Mouse (Mus musculus): ENCODE results near the gene Pam16. TPM values are rescaled to one million over a fixed set of nuclear protein-coding genes. Genes with fewer than 3 reads are reported as not detected.
A peak's percentile ranks its signal among the peaks of the same experiment; 100 is the strongest.

Gene Pam16
- polyA plus RNA-seq, 1 experiment from 2014 or later, result 169 TPM

DNA sequence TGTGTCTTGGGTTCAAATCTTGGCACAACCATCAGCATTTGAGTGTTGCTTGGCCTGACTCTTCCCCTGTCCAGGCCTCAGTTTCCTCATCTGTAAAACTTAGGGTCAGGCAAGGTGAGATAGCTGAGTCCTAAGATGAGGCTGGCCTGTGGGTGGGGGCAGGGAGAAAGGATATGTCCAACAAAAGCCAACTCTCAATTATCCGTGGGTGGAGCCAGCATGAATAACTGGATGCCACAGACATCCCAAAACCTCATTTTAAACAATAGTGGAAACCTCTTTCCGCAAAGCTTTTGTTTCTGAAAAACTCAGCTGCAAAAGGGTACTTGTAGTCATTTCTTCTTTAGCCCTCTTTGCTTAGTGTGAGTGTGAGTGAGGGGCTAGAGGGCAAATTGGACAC, 28.0 kb downstream of the Pam16 start:
- 23% methylated on average over 2 of the region's 2 CpGs for WGBS
- Histone ChIP-seq H3K4me3 (peak overlapping the region; percentile 87), H3K9ac (peak overlapping the region; percentile 98), H3K4me1 (replicated peaks) (peaks cover 89% of the 10 kb centered on the region), H3K36me3 (no peaks in the 10 kb centered on the region), H3K9me3 (no peaks in the 10 kb centered on the region), H3K4me2 (peak overlapping the region; percentile 97), H3K27ac (replicated peaks) (peak overlapping the region; percentile 97), H3K27me3 (no peaks in the 10 kb centered on the region)
- ATAC-seq (ENCODE audit: low read depth), result no peak

GRCm38 (mm10) chr16:4596141-4596728, 28.6 kb downstream of the Pam16 start:
- Histone ChIP-seq H3K4me1 (replicated peaks) (peaks cover 86% of the 10 kb centered on the region), H3K9me3 (no peaks in the 10 kb centered on the region), H3K4me2 (peak overlapping the region; percentile 97), H3K27ac (replicated peaks) (peak overlapping the region; percentile 97), H3K4me3 (peak overlapping the region; percentile 87), H3K9ac (peak overlapping the region; percentile 98), H3K27me3 (no peaks in the 10 kb centered on the region), H3K36me3 (no peaks in the 10 kb centered on the region)
- 0 out of 2 replicates have a peak, but pooled peaks have one; percentile 12 for ATAC-seq (ENCODE audit: low read depth)
- WGBS, result 4% methylated on average over 3 of the region's 3 CpGs

DNA sequence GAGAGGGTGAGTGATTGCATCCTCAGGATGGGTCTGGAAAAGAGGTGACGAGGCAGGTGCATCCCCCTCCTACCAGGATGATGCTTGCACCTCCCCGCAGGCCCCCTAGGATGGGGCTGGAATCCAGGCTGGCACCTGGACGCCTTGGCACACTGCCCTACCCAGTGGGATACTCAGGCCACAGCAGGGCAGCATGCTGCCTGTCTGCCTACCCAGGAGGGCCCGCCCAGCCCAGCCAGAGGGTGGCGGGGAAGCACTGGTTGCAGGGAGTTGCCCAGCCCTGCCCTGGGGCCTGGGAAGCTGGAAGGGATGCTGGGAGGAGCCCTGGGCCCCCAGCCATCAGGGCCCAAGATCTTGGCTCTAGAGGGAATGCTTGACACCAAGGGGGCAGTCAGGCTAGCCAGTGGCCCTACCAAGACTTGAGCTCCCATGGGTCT, 29.2 kb downstream of the Pam16 start:
- Histone ChIP-seq H3K4me1 (replicated peaks) (peaks cover 79% of the 10 kb centered on the region), H3K9ac (peak overlapping the region; percentile 98), H3K36me3 (peaks cover 6% of the 10 kb centered on the region), H3K27me3 (no peaks in the 10 kb centered on the region), H3K4me3 (peak overlapping the region; percentile 87), H3K4me2 (peak overlapping the region; percentile 97), H3K27ac (replicated peaks) (peak overlapping the region; percentile 97), H3K9me3 (no peaks in the 10 kb centered on the region)
- peak; percentile 17 for ATAC-seq (ENCODE audit: low read depth)
- 4% methylated on average over 5 of the region's 5 CpGs for WGBS

DNA sequence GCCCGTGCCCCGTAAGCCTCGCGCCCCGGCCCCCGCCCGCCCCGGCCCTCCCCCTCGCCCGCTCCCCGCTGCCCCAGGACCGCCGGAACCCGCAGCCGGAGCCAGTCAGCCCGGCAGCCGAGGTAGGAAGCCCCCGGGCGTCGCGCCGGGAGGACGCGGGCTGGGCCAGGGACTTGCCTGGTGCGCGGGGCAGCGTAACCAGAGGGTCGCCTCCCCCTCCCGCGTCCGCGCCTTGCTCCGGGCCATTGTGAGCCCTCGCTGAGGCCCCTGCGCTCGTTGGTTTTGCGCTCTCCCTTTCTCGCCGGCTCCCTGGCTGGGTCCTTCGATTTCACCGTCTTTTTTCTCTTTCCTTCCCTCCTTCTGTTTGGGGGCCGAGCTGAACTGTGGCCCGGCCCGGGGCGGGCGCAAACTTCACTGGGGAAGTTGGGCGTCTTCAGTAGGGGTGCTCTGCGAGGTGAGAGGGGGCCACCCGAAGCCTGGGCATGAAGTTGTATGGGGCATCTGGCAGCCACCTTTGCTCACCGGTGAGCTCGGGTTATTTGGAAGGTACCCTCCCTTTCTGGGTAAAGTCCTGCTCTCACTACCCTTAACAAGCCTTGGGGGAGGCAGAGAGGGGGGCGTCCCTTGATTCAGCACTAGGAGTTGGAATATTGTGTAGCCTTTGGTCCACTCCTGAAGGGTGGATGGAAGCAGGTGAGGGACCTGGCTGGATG, 29.8 kb downstream of the Pam16 start:
- Histone ChIP-seq H3K9ac (peak overlapping the region; percentile 98), H3K36me3 (peaks cover 9% of the 10 kb centered on the region), H3K4me2 (peak overlapping the region; percentile 97), H3K27me3 (no peaks in the 10 kb centered on the region), H3K4me1 (replicated peaks) (peaks cover 73% of the 10 kb centered on the region), H3K9me3 (no peaks in the 10 kb centered on the region), H3K27ac (replicated peaks) (peak overlapping the region; percentile 97), H3K4me3 (peak overlapping the region; percentile 87)
- WGBS, result 1% methylated on average over 35 of the region's 52 CpGs
- peak; percentile 52 for ATAC-seq (ENCODE audit: low read depth)

DNA sequence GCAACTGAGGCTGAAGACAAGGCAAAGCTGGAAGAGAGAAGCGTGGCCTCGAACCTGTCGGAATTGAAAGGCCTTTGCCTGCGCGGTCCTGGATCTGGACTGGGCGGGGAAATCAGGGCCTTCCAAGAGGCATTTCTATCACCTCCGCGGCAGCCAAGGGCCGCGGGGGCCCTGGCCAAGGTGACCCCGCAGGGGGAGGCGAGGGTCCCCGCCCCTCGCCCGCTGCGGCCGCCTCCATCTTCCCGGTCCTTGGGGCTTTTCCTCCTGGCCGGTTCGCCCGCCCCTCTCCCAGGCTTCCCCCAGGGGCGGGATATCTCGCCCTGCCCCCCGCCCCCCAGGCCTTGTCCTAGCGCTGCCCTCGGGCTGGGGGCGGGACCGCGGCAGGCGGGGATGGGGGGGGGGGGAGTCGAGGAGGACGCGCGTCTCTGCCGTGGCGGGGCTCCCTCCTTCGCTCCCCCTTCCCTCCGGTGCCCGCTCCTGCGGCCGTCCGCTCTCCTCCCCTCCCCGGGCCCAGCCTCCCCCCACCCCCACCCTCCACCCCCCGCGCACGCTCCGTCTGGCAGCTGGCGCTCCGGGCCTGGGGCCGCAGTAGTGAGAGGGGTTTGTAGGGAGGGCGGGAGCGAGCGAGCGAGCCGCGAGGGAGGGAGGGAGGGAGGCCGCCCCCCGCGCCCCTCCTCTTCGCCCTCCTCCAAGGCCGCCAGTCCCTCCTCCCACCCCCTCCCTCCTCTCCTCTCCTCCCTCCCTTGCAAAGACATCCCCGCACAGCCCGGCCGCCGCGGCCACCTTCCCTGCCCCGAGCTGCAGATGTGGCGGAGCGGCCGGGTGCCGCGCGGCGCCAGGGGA, 30.6 kb downstream of the Pam16 start, which contains the start of gene Glis2:
Gene Glis2 (plus strand): TSS at position 743 of the 843 bp plus-strand sequence.
- peaks cover 9% of the 10 kb centered on the region for H3K36me3 ChIP-seq
- peaks cover 65% of the 10 kb centered on the region for H3K4me1 ChIP-seq (replicated peaks)
- peak within 1 kb of the TSS; percentile 98 for H3K9ac ChIP-seq
- peak within 1 kb of the TSS; percentile 87 for H3K4me3 ChIP-seq
- no peaks in the 10 kb centered on the region for H3K27me3 ChIP-seq
- no peaks in the 10 kb centered on the region for H3K9me3 ChIP-seq
- H3K27ac ChIP-seq (replicated peaks), result peak within 1 kb of the TSS; percentile 97
- H3K4me2 ChIP-seq, result peak within 1 kb of the TSS; percentile 97
- ATAC-seq (ENCODE audit: low read depth), result peak; percentile 85
- 0% methylated on average over 21 of the region's 74 CpGs for WGBS

DNA sequence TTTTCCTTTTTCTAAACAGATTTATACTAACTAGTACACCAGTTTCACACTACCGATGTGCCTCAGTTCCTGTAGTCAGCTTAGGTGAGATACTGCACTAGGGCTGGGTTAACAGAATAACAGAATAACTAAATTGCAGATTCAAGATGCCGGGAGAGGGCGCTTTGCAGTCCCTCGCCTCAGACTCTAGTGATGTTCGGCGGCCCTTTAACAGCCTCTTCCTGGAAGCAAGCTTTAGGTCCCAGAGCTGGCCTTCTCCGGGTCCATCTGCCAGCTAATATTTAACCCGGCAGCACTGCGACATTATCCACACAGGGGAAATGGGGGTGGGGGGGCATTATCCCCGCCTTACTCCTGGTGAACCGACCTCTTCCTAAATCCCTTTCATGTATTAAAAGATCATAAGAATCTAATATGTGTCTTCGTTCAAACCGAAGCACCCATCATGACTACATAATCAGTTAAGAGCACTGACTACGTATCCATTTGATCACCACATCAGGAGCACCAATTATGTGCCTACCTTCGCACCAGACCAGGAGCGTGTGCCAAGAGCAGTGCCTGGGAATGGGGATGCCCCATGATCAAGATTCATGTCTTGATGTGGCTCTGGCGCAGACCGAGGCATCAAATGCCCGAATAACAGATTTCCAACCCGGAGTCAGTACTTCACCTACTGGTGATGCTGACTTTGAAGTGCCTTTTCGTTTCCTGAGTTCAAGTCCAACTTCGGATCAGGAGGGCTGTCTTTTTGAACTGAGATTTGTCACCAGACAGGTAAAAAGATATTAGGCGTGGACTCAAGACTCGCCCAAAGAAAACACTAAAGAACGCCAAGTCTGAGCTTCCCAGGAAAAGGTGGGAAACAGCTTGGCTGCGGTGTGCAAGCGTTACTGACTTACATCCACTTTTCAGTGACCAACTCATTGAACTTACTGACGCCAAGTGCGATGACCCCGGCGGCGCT, 31.6 kb downstream of the Pam16 start:
- 12% methylated on average over 32 of the region's 32 CpGs for WGBS
- no peak for ATAC-seq (ENCODE audit: low read depth)

GRCm38 (mm10) chr16:4590236-4590635, 34.6 kb downstream of the Pam16 start:
- Histone ChIP-seq H3K4me3 (no peak overlapping the region), H3K4me2 (no peak overlapping the region), H3K9ac (no peak overlapping the region), H3K27ac (replicated peaks) (no peak overlapping the region), H3K27me3 (no peaks in the 10 kb centered on the region), H3K9me3 (no peaks in the 10 kb centered on the region), H3K36me3 (peaks cover 9% of the 10 kb centered on the region), H3K4me1 (replicated peaks) (peaks cover 42% of the 10 kb centered on the region)
- WGBS, result 96% methylated on average over 9 of the region's 9 CpGs
- no peak for ATAC-seq (ENCODE audit: low read depth)

More for the DNA sequence above, 31.6 kb downstream of the Pam16 start:
- H3K27me3 ChIP-seq, result no peaks in the 10 kb centered on the region
- H3K36me3 ChIP-seq, result peaks cover 9% of the 10 kb centered on the region
- H3K4me2 ChIP-seq, result peak overlapping the region; percentile 97
- peak overlapping the region; percentile 98 for H3K9ac ChIP-seq
- peak overlapping the region; percentile 97 for H3K27ac ChIP-seq (replicated peaks)
- H3K4me3 ChIP-seq, result peak overlapping the region; percentile 87
- peaks cover 55% of the 10 kb centered on the region for H3K4me1 ChIP-seq (replicated peaks)
- H3K9me3 ChIP-seq, result no peaks in the 10 kb centered on the region

DNA sequence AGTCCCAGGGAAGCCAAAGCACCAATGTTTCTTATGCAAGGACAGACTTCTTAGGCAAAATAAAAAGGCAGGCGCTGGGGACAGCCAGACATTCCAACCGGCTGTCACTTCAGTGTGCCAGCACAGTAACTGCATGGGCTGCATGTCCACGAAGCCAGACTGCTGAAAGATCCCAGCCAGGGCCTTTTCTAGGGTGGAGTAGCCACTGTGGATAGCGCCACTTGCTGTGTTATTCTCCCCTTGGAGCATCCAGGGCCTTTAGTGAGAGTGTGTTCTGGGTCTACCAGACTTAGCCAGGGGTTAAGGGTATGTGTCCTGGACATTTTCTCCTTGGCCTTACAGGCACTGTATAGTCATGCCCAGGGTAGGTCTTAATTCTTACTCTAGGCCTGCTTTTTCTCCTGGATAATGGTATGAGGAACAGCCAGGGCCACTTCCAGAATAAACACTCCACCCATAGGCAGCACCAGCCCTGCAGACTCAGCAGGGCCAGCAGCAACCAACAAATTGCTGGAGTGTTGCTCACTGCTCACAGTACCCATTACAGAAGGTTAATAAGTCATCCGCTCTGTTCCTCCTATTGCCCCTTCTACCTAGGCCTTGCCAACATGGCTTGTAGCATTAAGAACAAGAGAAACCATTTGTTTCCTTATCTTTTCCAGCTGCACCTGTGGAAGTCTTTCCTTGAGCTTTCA, 37.1 kb downstream of the Pam16 start:
- Histone ChIP-seq H3K9me3 (no peaks in the 10 kb centered on the region), H3K4me2 (peak overlapping the region; percentile 66), H3K4me1 (replicated peaks) (peaks cover 26% of the 10 kb centered on the region), H3K4me3 (0 out of 2 replicates have a peak overlapping the region, but pooled peaks have one; percentile 50), H3K36me3 (peaks cover 9% of the 10 kb centered on the region), H3K27ac (replicated peaks) (peak overlapping the region; percentile 82), H3K27me3 (no peaks in the 10 kb centered on the region), H3K9ac (no peak overlapping the region)
- ATAC-seq (ENCODE audit: low read depth), result no peak
- 58% methylated on average over 5 of the region's 5 CpGs for WGBS

- Histone ChIP-seq H3K36me3 (peaks cover 9% of the 10 kb centered on the region), H3K4me1 (replicated peaks) (peaks cover 16% of the 10 kb centered on the region), H3K27me3 (no peaks in the 10 kb centered on the region), H3K9me3 (no peaks in the 10 kb centered on the region), H3K27ac (replicated peaks) (peak overlapping the region; percentile 82), H3K4me3 (peak overlapping the region; percentile 50), H3K9ac (peak overlapping the region; percentile 70), H3K4me2 (peak overlapping the region; percentile 66)
- WGBS, result under 1% methylated on average over 43 of the region's 43 CpGs
- ATAC-seq (ENCODE audit: low read depth), result peak; percentile 97
Observed at GRCm38 (mm10) chr16:4586531-4587123, 38.2 kb downstream of the Pam16 start.

DNA sequence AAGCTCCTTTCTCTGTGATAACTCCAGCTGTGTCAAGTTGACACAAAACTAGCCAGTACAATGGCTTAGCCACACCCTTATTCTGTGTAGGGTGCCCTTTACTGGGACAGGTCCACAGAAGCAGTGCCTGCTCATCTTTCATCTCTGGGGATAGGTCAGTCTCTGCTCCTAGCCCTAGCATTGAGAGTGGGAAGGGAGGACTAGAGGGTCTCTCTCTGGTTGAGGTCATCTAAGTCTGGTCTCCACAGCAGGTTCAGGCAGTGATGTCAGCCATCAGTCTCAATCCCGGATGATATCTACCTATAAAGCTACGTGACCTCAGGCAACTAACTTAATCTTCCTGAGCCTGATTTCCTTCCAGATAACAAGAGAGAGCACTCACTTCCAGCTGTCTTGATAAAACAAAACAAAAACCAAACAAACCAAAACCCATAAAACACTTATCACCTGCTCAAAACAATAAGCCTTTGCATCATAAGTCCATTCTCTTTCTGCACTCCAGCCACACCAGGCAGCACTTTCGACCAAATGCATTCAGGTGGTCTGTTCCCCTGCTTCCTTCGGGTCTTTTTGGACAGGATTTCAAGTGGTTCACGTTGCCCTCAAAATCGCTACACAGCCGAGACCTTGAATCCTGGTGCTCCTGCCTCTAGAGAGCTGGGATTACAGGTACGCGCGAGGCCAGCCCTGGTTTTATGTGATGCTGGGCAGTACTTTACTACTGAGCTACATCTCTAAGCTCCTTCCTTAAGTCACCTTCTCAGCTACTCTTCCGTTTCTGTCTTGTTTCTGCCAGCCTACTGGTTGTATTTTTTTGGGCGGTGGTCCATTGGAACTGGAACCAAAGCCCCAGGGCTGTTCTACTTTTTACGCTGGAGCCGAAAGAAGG, 38.9 kb downstream of the Pam16 start:
- ATAC-seq (ENCODE audit: low read depth), result peak; percentile 54
- Histone ChIP-seq H3K4me3 (peak overlapping the region; percentile 50), H3K9ac (peak overlapping the region; percentile 70), H3K27ac (replicated peaks) (peak overlapping the region; percentile 82), H3K4me1 (replicated peaks) (peaks cover 16% of the 10 kb centered on the region), H3K9me3 (no peaks in the 10 kb centered on the region), H3K36me3 (peaks cover 6% of the 10 kb centered on the region), H3K4me2 (peak overlapping the region; percentile 66), H3K27me3 (no peaks in the 10 kb centered on the region)
- WGBS, result 10% methylated on average over 14 of the region's 14 CpGs
